Mouse (Mus musculus): ENCODE results near the gene Ifitm3.
"Not testable (repeated sequence)": the region's sequence is repeated elsewhere in the genome, so short reads cannot be mapped to it uniquely, and the experiment has no call there.

Ifitm3 gene

DNA sequence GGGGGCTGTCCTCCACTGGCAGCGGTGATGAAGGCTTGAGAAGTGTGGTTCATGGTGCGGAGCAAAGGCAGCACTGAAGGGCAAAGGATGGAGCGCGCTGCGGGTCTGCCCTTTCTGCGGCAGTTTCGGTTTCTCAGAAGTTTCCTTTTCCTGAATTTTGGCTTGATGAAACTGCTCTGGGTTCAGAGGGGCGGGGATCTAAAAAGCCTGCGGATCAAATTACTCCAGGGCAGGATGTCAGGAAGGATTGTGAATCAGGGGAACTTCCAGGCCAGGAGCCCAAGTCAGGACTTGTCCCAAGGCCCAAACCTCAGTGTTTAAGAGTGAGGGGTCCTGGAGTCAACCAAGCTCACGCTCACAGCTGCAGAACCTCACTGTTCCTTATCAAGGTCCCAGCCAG, at the start of gene Ifitm3:
Gene Ifitm3 (minus strand): TSS at position 178 of the 400 bp plus-strand sequence.
- DNase-seq = peak; percentile 98

DNA sequence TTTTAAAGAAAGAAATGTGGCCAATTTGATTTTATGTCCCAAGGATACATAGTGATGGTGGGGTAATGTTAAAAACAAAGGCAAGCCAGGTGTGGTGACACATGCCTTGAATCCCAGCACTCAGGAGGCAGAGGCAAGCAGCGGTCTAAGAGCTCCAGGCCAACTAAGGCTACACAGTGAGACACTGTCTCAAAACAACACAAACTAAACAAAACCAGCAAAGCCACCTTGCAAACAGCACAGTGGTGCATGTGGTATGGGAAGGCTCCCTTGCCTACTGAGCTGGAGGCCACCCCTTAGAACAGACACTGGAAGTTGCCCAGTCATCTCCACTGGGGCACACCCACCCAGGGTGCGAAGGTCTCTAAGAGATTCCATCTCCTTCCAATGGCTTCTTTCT, 49.4 kb upstream of the Ifitm3 start:
- no peak for DNase-seq

DNA sequence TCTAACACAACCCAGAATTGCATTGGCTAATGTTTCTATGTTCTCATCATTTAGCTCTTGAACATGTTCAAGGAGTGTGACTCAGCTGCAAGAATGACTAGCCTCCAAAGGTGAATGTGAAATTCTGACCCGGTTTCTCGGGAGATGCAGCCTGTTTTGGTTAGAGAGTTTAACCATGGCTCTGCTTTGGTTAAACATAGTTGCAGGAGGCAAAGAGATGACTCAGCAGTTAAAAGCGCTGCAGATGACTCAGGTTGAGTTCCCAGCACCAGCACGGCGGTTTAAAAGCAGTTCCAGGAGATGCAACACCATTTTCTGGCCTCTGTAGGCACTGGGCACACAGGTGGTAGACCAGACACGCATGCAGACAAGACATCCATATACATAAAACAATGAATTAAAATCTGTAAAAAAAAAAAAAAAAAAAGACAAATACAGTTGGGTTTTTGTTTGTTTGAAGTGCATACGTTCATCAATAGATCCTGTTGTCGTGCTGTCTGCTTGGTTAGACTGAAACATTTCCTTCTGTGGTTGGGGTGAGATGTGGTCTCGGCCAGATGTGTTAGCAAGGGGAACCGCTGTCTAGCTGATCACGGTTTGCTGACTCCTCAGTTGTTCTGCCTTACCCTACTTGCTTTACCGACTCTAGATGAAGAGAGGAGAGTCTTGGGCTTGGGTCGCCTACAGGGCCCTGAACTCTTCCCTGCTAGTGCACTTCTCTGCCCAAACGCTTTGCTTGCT, 48.2 kb upstream of the Ifitm3 start:
- no peak for DNase-seq

DNA sequence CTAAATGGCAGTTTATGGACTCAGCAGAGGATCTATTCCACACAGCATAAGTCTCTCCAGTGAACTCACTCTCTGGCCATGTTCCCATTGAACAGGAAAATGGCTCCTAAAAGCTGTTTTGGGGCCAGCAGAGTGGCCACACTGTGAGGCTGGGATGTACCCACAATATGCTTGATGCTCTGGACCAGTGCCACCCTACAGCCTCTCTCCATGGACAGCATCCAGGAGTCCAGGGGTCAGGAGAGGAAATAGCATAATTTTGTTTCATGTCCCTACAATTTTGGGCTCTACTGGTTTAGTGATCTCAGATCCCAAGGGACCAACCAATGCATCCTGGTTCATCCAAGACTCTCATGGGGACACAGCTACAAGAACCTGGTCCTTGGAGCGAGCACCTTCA, 47.0 kb upstream of the Ifitm3 start:
- no peak for DNase-seq

DNA sequence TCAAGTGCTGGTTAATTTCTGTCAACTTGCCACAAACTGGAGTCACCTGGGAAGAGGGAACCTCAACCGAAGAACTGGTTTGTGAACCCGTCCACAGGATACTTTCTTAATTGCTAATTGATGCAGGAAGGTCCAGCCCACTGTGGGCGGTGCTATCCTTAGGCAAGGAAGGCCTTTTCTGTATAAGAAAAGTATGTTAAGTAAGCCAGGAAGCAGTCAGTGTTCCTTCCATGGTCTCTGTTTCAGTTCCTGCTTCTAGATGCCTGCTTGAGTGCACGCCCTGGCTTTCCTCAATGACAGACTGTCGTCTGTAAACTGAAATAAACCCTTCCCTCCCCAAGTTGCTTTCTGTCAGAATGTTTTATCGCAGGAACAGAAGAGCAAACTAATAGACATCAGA, 46.4 kb upstream of the Ifitm3 start:
- DNase-seq = no peak

DNA sequence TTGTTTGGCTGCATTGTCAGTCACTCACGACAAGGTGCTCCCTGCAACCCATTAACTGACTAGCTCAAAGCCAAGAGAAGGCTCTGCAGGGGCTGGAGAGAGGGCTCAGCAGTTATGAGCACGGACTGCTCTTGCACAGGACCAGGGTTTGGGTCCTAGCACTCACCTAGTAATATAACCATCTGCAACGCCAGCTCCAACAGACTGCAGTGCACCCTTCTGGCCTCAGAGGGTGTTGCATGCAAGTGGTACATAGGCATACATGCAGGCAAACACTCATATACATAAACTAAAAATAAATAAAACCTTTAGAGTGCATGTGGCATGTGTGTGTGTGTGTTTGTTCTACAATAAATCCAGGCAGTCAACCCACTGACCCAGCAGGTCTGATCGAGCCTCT, 45.2 kb upstream of the Ifitm3 start:
- DNase-seq = no peak

DNA sequence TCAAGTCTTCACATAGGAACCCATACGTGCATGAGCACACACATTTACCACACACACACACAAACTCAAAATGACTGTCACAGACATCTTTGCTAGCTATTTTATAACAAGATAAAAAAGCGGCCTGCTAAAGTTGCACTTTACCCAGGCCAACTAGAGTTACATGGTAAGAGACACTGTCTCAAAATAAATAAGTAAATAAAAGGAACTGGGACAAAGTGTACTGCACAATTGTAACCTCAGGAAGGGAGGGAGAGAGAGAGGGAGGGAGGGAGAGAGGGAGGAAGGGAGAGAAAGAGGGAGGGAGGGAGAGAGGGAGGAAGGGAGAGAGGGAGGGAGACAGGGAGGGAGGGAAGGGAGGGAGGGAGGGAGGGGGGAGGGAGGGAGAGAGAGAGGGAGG, 41.9 kb upstream of the Ifitm3 start:
- DNase-seq = no peak

DNA sequence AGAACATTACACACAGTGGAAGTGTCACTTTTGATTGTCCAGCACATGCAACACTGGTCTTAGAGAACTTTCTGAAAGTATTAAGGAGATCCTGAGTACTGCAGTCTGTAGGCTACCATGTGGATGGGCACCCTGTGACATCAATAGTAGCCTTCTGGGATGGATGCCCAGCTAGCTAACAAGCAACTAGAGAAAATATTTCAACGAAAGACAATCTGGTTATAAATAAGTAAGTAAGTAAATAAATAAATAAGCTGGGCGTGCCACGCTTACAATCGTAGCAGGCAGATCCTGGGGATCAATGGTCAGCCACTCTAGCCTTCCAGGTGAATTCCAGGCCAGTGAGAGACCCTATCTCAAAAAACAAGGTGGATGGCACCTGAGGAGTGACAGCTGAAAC, 41.4 kb upstream of the Ifitm3 start:
- no peak for DNase-seq

DNA sequence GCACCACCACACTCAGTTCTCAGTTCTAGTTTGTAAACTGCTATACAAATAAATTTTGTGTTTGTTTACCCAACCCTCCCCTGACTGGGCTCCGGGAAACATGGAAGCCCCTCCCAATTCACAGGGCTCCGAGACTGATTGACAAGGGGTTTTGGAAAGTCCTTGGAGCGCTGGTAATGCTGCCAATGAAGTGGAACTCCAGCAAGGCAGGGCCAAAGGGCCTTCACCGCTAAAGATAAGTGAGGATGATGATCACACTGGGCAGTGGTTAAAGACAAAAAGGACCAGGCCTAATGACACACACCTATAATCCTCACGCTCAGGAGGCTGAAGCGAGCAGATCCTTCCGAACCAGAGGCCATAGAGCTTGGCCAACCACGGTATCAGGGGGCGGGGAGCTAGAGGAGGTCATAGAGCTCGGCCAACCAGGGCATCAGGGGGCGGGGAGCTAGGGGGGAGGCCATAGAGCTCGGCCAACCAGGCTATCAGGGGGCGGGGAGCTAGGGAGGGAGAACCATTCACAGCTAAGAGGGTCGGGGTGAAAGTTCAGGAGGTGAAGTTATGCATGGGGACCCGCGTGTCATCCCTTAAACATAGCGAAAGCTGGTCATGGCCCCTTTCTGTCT, 40.6 kb upstream of the Ifitm3 start:
- peak; percentile 87 for DNase-seq

DNA sequence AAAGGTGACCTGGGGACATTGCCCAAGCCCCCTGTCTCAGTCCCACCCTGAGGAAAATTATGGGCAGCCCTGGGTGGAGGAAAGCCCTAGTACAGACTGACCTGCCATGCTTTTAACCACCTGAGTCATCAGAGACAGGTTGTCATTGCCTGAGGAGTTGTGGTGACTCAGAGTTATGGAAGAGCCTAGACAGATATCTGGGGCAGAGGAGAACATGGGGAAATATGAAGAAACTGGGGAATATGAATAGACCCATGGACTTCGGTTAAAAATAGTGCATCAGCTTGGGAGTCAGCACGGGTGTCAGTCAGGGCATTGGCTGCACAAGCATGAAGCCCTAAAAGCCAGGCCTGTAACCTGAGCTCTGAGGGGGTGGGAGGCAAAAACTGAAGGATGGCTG, 38.8 kb upstream of the Ifitm3 start:
- DNase-seq = peak; percentile 83

DNA sequence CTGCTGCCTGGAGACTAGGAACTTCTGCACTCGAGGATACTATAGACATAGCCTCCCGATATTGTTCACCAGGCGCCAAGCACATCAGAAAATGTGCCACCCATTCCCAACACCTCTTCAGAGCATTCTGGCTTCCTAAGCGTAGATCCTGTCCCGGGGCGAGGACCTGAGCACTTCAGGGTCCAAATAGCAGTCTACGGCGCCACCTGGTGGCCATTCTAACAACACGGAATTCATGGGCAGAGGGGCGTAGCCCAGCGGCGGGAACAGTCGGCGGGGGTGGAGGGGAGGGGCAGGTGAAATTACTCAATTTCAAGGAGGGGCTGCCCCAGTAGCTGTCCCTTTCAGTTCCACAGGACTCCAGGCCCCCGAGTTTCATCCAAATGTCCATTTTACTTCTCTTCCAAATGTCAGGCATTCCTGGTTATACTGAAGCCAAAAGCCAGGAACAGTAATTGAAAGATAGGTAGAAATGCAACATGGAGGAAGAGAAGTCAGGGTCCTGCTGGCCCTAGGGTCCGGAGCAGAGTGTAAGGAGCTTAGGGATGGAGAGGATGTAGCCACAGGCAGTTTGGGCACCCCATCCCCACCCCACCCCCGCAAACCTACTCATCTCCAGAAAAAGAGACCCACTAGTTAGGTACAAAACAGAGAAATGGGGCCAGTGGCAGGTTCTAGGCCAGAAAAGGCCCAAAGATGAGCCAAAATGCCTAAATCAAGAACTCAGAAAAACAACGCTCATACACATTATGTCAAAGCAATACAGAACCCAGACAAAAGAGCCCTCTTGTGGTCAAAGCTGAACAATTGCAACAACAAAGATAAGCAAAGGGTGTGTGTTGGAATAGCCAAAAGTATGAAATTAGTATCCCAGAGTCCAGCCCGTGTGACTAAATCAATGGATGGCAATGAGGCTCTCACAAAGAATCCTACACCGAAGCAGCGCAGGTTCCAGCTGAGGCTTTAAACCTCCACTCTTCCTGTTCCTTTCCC, 38.0 kb upstream of the Ifitm3 start:
- peak; percentile 99 for DNase-seq

DNA sequence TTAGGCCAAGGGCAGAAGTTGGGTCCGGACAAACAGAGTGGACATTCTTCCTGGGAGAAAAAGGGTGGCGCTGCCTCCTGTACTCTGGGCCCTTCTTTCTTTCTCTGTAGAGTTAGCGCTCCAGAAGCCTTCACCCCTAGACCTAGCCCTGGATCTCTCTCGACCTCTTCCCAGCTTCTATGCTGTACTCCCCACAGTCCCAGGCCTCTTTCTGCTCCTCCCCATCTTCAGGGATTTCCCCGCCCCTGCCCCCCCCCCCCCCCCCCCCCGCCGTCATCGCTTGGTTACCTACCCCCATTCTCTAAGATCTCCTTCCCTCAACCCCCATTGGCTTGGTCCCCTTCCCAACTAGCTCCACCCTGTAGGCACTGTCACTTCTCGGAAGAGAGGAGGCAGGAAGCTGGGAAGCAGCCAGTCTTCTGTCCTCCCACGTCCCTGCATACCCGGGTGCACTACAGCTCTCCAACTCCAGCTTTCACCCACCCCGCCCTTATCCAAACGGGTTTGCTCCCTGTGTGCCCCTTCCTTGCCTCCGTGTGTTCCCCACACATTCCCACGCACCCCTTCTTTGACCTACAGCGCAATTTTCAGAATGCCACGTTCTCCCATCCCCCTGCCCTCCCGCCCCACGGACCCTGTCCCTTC, 37.1 kb upstream of the Ifitm3 start:
- peak; percentile 99 for DNase-seq

DNA sequence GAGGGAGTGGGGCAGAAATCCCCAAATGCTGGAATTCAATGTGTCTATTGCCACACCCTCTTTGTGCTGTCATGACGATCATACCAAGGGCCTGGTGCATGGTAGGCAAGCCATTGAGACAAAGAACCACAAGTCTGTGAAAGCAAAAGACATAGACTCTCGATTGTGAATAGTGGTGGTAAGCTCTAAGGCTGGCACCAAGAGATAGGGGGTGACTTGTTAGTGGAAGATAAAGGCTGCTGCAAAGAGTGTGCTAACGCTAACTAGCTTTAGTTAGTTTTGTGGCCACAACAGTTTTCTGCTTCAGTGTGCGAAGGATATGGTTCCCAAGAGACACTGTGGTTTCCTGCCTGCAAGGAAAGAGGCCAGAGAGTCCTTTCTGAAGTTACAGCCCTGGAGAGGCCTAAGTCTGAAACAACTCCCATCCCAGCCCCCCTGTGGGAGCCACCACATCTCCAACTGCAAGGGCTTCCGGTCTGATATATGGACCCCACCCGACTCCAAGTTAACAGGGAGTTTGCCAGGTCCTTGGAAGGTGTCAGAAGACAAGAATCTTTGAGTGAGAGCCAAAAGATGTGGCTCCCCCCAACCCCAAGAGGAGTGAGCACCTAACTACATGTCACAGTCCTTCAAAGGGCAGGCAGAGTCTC, 36.5 kb upstream of the Ifitm3 start:
- peak; percentile 98 for DNase-seq

DNA sequence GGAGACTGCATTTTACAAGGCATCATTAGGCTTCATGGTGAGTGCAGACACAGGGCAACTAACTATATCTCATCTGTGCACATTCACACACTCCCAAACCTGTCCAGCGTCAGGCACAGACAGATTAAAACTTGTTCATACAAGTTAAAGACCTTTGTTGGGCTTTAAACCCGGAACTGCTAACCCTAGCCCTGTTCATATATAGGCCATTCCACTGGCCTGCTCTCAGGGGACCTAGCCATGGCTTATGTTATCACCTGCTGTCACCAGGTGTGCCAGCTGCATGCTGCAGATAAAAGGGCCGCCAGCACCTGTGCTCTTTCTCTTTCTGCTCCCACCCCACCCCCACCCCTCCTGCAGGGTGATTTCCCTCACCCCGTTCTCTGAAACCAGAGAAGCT, 32.0 kb upstream of the Ifitm3 start:
- peak; percentile 83 for DNase-seq

DNA sequence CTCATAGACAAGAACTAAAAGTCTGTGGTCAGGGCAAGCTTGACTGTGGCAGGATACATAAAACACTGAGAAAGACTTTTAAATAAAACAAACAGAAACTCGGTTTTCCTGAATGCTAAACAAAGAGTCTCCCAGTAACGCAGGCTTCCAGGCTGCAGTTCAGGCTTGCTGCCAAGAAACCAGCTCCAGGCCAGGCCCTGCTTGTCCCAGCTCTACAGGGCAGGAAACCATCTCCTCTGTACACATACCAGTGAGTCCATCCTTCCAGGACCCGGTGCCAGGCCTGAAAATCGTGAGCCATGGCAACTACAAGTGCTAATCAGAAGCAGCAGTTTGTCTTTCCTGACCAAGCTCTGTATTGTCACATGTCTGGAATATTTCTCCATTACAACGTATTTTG, 31.1 kb upstream of the Ifitm3 start:
- DNase-seq = peak; percentile 99

DNA sequence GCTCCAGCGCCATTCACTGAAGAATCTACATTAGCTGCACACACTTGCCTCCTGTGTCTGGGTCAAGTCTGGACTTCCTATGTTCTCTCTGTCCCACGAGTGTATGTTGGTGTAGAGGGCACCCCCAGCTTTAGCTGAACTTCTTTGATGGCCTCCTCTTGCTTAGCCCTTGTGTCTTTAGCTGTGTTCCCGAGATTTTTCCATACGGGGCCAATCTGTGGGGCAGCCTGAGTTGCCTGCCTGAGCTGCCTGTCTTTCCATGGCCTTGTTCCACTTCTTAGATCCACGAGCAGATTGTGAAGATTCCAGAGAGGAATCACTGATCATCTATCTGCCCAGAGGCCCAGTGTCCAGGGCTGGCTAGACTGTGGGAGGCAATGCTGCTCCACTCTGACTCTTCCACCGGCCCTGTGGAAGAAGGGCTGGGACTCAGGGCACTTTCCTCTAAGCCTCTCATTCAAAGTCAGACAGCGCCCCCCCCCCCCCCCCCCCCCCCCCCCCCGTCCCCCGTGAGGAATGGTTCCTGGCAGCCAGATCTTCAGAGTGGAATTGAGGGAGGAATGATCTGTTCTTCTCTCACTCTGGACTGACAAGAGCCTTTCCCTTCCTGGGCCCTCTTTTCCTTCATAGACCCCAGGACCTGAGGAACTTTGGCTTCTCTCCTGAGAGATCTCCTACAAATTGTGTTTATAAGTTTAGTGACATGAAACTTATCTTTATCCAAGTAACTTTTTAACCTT, 30.5 kb upstream of the Ifitm3 start:
- peak; percentile 90 for DNase-seq

DNA sequence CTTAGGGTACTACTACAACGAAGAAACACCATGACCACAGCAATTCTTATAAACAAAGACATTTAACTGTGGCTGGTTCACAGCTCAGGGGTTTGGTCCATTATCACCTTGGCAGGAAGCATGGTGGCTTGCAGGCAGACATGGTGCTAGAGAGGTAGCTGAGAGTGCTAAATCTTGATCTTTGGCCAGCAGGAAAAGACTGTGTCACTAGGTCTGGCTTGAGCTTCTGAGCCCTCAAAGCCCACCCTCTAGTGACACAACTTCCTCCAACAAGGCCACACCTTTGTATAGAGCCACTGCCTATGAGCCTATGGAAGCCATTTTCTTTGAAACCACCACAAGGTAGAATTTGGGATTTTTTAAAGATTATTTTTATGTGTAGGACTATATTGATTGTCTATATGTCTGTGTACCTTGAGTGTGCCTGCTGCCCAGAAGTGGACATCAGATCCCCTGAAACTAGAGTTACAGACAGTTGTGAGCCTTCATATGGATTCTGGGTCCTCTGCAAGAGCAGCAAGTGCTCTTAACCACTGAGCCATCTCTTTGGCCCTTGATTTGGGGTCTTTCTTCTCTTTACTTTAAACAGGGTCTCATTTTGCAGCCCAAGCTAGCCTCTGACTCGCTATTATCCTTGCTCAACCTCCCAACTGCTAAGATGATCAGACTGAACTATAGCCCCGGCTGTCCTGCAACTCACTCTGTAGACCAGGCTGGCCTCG, 29.0 kb upstream of the Ifitm3 start:
- peak; percentile 80 for DNase-seq

DNA sequence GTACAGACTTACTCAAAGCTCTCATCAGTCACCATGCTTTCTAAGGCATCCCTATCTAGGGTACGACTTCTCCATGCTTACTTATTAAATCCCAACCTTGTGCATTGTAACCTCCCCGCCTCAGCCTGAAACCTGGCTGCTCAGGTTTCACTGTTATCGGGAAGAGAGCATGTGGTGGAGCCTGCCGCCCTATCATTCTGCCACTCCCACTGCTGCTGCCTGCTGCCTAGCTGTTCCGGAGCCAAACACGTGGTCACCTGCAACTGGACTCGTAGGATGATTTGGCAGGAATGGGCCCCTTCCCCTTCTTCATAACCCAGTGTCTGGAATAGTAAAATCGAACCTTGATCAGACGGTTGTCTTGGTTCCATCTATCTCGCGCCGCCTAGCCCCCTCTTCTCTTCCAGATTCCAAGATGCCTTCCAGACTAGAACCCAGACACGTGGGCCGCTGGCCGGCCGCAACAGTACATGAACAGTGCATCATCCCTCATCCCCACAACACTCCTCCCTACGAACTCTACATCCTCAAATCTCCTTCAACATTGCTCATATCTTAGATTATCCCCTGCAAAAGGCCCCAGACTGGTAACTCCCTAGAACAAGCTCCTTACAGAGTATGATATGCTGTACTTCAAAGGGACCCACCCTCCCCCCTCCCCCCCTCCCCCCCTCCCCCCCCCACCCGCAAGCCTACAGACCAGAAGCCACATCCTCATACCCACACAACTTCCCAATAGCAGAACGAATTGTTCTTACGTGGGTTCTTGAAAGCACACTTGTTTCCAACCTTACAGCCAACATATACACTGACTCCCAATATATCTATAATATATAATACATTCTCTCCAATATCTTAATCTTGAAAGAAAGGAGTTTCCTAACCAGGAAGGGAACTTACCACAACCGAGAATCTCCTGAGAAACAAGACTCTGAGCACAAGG, 27.8 kb upstream of the Ifitm3 start:
- DNase-seq = peak; percentile 85

DNA sequence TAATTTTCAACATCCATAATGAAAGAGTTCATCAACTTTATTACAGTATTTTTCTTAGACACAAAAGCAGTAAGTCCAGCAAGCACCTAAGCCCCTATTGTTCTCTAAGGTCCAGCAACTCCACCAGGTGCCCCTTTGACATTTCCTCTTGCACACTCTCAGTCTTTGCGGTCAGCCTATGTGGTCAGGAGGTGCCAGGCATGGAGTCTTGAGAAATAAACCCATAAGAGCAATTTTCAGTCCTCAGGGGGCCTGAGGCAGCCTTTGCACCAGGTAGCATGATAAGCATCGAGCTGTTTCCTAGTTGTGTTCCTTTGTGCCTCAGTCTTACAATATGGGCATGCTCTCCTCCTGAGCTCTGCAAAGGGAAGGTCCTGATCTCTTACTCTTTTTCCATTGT, 26.1 kb upstream of the Ifitm3 start:
- DNase-seq = not testable (repeated sequence)
